8 mouse cellular contexts compared by ENCODE assay signal in the genomic region with DNA sequence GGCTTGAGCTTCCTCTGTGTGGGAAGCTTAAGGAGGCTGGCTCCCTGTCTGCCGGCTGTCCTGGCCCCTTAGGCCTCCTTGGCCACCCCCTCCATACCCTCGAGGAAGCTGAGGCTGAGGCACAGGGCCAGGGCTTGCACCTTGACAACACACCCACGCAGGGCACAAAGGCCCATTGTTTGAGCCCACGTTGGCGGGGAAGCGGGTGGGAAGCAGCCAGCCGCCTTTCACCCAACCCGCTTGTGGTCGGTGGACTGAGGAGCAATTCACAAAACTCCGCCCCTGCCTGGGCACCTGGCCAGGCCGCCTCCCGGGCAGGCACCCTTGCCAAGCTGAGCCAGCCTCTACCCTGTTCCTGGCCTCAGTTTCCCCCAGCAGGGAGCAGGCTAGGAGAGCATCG. TPM values are rescaled to one million over a fixed set of nuclear protein-coding genes. Genes with fewer than 3 reads are reported as not detected.
DNase-seq lines count a peak whose midpoint lies in the region; ATAC-seq and TF ChIP-seq lines count a peak whose summit lies in the region.

No protein-coding gene starts in this region.

- no peak for TF ChIP-seq POLR2A in cerebellum, adult 2 months (IDR thresholded peaks at IDR 0.05; ENCODE audit: borderline replicate concordance, insufficient read depth, low read length)

- no peaks in the 10 kb centered on the region for H3K36me3 ChIP-seq in liver, postnatal 0 days (replicated peaks; ENCODE audit: insufficient read depth, low read length)
- no peaks in the 10 kb centered on the region for H3K36me3 ChIP-seq in intestine, postnatal 0 days (ENCODE audit: control insufficient read depth, insufficient read depth)

- TF ChIP-seq EP300 in liver, postnatal 0 days (IDR thresholded peaks at IDR 0.05; ENCODE audit: low read depth), result no peak

- 34% methylated on average over 12 of the region's 13 CpGs for WGBS in liver, postnatal 0 days (ENCODE audit: insufficient replicate concordance)
- WGBS in cerebellum, adult 2 months, result 12% methylated on average over 13 of the region's 13 CpGs
- WGBS in intestine, postnatal 0 days, result 24% methylated on average over 13 of the region's 13 CpGs

- H3K27me3 ChIP-seq in liver, postnatal 0 days (ENCODE audit: insufficient read depth, low read length), result no peaks in the 10 kb centered on the region
- H3K27me3 ChIP-seq in cerebellum, adult 2 months (ENCODE audit: control insufficient read depth, insufficient read depth, low read length), result no peaks in the 10 kb centered on the region
- H3K27me3 ChIP-seq in intestine, postnatal 0 days (replicated peaks; ENCODE audit: control insufficient read depth, insufficient read depth, low read length), result no peaks in the 10 kb centered on the region

- DNase-seq in liver, postnatal 0 days, result peak; percentile 35
- no peak for DNase-seq in liver
- DNase-seq in cerebellum, adult 2 months, result peak; percentile 21 to 35
- DNase-seq in left cerebral cortex, postnatal 10 days (ENCODE audit: extremely low spot score in 1 of 2, low spot score in 2 of 2), result peak; percentile 49 to 79
- peak; percentile 13 for DNase-seq in retina, postnatal 7 days (ENCODE audit: low read depth, low spot score)
- DNase-seq in embryo, embryonic 10 days (ENCODE audit: low spot score), result no peak
- no peak for DNase-seq in gastrocnemius, adult 2 months

- no peaks in the 10 kb centered on the region for H3K9me3 ChIP-seq in liver, postnatal 0 days (ENCODE audit: low read length)
- H3K9me3 ChIP-seq in intestine, postnatal 0 days (ENCODE audit: control insufficient read depth), result no peaks in the 10 kb centered on the region

- TF ChIP-seq CTCF in liver, postnatal 0 days (IDR thresholded peaks at IDR 0.05; ENCODE audit: low read depth), result no peak
- TF ChIP-seq CTCF in cerebellum, adult 2 months (IDR thresholded peaks at IDR 0.05; ENCODE audit: borderline replicate concordance, insufficient read depth, low read depth, low read length), result no peak
- TF ChIP-seq CTCF in intestine, postnatal 0 days (IDR thresholded peaks at IDR 0.05; ENCODE audit: low read depth), result no peak
- TF ChIP-seq CTCF in gastrocnemius, adult 2 months (IDR thresholded peaks at IDR 0.05), result no peak

- no peak overlapping the region for H3K4me2 ChIP-seq in liver, postnatal 0 days (ENCODE audit: low read depth, low read length)
- 0 out of 2 replicates have a peak overlapping the region, but pooled peaks have one; percentile 3 for H3K4me2 ChIP-seq in intestine, postnatal 0 days (replicated peaks; ENCODE audit: low read depth)

- H3K4me3 ChIP-seq in liver, postnatal 0 days (ENCODE audit: low read depth, low read length), result no peak overlapping the region
- H3K4me3 ChIP-seq in cerebellum, adult 2 months (replicated peaks; ENCODE audit: insufficient read depth, low read depth, low read length), result no peak overlapping the region
- H3K4me3 ChIP-seq in intestine, postnatal 0 days (ENCODE audit: low read depth, low read length), result no peak overlapping the region
- no peak overlapping the region for H3K4me3 ChIP-seq in gastrocnemius, adult 2 months

- ATAC-seq in liver, postnatal 0 days, result no peak
- ATAC-seq in intestine, postnatal 0 days, result peak; percentile 67

- H3K9ac ChIP-seq in liver, postnatal 0 days (replicated peaks), result no peak overlapping the region
- no peak overlapping the region for H3K9ac ChIP-seq in intestine, postnatal 0 days (ENCODE audit: low read depth, low read length)

- no peak overlapping the region for H3K27ac ChIP-seq in liver, postnatal 0 days (ENCODE audit: low read depth)
- no peak overlapping the region for H3K27ac ChIP-seq in cerebellum, adult 2 months (ENCODE audit: insufficient read depth, low read length)
- H3K27ac ChIP-seq in intestine, postnatal 0 days (ENCODE audit: low read depth, low read length), result no peak overlapping the region
- H3K27ac ChIP-seq in gastrocnemius, adult 2 months, result no peak overlapping the region

- intact Hi-C loops in left cerebral cortex, postnatal 10 days (cut with DNase I), result no loop called here
- intact Hi-C loops in gastrocnemius, adult 2 months (cut with DNase I), result no loop called here

- peaks cover 6% of the 10 kb centered on the region; the same call in 1 of the 2 replicates for H3K4me1 ChIP-seq in liver, postnatal 0 days (ENCODE audit: insufficient read depth)
- no peaks in the 10 kb centered on the region for H3K4me1 ChIP-seq in cerebellum, adult 2 months (ENCODE audit: control insufficient read depth, insufficient read depth, low read length)
- H3K4me1 ChIP-seq in intestine, postnatal 0 days (replicated peaks; ENCODE audit: control insufficient read depth, insufficient read depth, low read length), result no peaks in the 10 kb centered on the region

RNA-seq across cellular contexts. Expression of a gene that starts 37.5 kb away (rescaled TPM):
- 9.8 and 10.1 TPM in 2 replicates for polyA plus RNA-seq in liver, postnatal 0 days (2015; fragmentation: Nextera tagmentation; extraction: Ambion mirVana)
- 105 and 113 TPM in 2 replicates for polyA plus RNA-seq in cerebellum, adult 2 months (2012; rRNA removed)
- 25.0 and 26.8 TPM in 2 replicates for polyA plus RNA-seq in intestine, postnatal 0 days (2015; fragmentation: Nextera tagmentation; extraction: Ambion mirVana)
- 10 to 100 TPM; 48.4 to 50.2 TPM for total RNA-seq in left cerebral cortex, postnatal 10 days (2021)
- 10 to 100 TPM; 13.0 to 14.9 TPM for total RNA-seq in gastrocnemius, adult 2 months (2021)

RNA-seq across cellular contexts. Expression of a gene that starts 38.4 kb away (rescaled TPM):
- 27.5 and 43.6 TPM in 2 replicates for polyA plus RNA-seq in liver, postnatal 0 days (2015; fragmentation: Nextera tagmentation; extraction: Ambion mirVana)
- polyA plus RNA-seq in cerebellum, adult 2 months (2012; rRNA removed), result 8.2 and 8.7 TPM in 2 replicates
- polyA plus RNA-seq in intestine, postnatal 0 days (2015; fragmentation: Nextera tagmentation; extraction: Ambion mirVana), result 49.8 and 52.6 TPM in 2 replicates
- total RNA-seq in left cerebral cortex, postnatal 10 days (2021), result 10 to 100 TPM in 1 of 2 experiments, 1 to 10 TPM in 1; 7.8 to 10.0 TPM
- total RNA-seq in gastrocnemius, adult 2 months (2021), result 100 to 1,000 TPM; 106 to 181 TPM

Comparison
In these comparisons a context has a peak if more than half of its experiments do, and no peak if none do; other contexts are left out.
1. DNase-seq: peak in liver, postnatal 0 days (single experiment), cerebellum, adult 2 months (2 of 2), left cerebral cortex, postnatal 10 days (2 of 2) and retina, postnatal 7 days (single experiment); none in liver (single experiment), embryo, embryonic 10 days (single experiment) and gastrocnemius, adult 2 months (single experiment).